In genomic region chr5:140702618-140703175, GRCm38 (mm10) we compare ENCODE assay signal across 8 mouse cellular contexts. TPM values are rescaled to one million over a fixed set of nuclear protein-coding genes. Genes with fewer than 3 reads are reported as not detected.
A peak's percentile ranks its signal among the peaks of the same experiment; 100 is the strongest.
DNase-seq lines count a peak whose midpoint lies in the region; ATAC-seq and TF ChIP-seq lines count a peak whose summit lies in the region.

No protein-coding gene starts in this region.

- H3K4me2 ChIP-seq in limb, embryonic 14.5 days (replicated peaks; ENCODE audit: low read depth, low read length, severe bottlenecking) = peak overlapping the region; percentile 64

- TF ChIP-seq POLR2A in limb, embryonic 14.5 days (IDR thresholded peaks at IDR 0.05; ENCODE audit: borderline replicate concordance, extremely low read depth, insufficient read depth, insufficient read length) = no peak
- TF ChIP-seq POLR2A in small intestine, adult 2 months (IDR thresholded peaks at IDR 0.05; ENCODE audit: low read depth, low read length) = no peak

- peak overlapping the region; percentile 84 for H3K9ac ChIP-seq in limb, embryonic 14.5 days (ENCODE audit: low read depth, low read length, severe bottlenecking)

- DNase-seq in heart, adult 18-20 months = peak; percentile 17 to 23
- DNase-seq in heart, postnatal 25 days (ENCODE audit: low spot score) = no peak
- DNase-seq in NIH3T3 (ENCODE audit: low read depth) = peak; percentile 26
- no peak for DNase-seq in heart, embryonic 10.5 days (ENCODE audit: low spot score)
- peak; percentile 12 for DNase-seq in limb, embryonic 14.5 days (ENCODE audit: low spot score)
- no peak for DNase-seq in urinary bladder, adult 18-20 months (ENCODE audit: low spot score in 2 of 2)
- no peak for DNase-seq in urinary bladder, postnatal 25 days (ENCODE audit: low spot score)

- TF ChIP-seq CTCF in small intestine, adult 2 months (IDR thresholded peaks at IDR 0.05; ENCODE audit: extremely low read depth, insufficient read length, insufficient replicate concordance, low read depth, low read length) = no peak

- intact Hi-C loops in heart, postnatal 25 days (cut with DNase I) = no loop called here

- H3K27ac ChIP-seq in heart, embryonic 10.5 days = peak overlapping the region; percentile 91
- peak overlapping the region; percentile 88 for H3K27ac ChIP-seq in limb, embryonic 14.5 days (replicated peaks; ENCODE audit: low read depth, low read length)
- no peak overlapping the region for H3K27ac ChIP-seq in small intestine, adult 2 months (ENCODE audit: insufficient read depth, low read depth, low read length)

- H3K9me3 ChIP-seq in heart, embryonic 10.5 days = no peaks in the 10 kb centered on the region
- no peaks in the 10 kb centered on the region for H3K9me3 ChIP-seq in limb, embryonic 14.5 days (ENCODE audit: control insufficient read depth, low read length)

- H3K4me3 ChIP-seq in heart, embryonic 10.5 days = peak overlapping the region; percentile 82
- H3K4me3 ChIP-seq in limb, embryonic 14.5 days (replicated peaks; ENCODE audit: low read length) = peak overlapping the region; percentile 82
- H3K4me3 ChIP-seq in small intestine, adult 2 months (ENCODE audit: low read depth, low read length) = peak overlapping the region; percentile 92

- peaks cover 21% of the 10 kb centered on the region for H3K36me3 ChIP-seq in heart, embryonic 10.5 days
- peaks cover 21% of the 10 kb centered on the region for H3K36me3 ChIP-seq in limb, embryonic 14.5 days (ENCODE audit: control insufficient read depth, insufficient read depth, low read length)
- H3K36me3 ChIP-seq in small intestine, adult 2 months (ENCODE audit: control insufficient read depth, insufficient read depth, low read length) = no peaks in the 10 kb centered on the region

- H3K4me1 ChIP-seq in heart, embryonic 10.5 days = peaks cover 44% of the 10 kb centered on the region
- H3K4me1 ChIP-seq in limb, embryonic 14.5 days (ENCODE audit: control insufficient read depth, insufficient read depth, low read length) = peaks cover 28% of the 10 kb centered on the region
- peaks cover 19% of the 10 kb centered on the region for H3K4me1 ChIP-seq in small intestine, adult 2 months (ENCODE audit: control insufficient read depth, insufficient read depth, insufficient read length, low read length)

- no peaks in the 10 kb centered on the region for H3K27me3 ChIP-seq in heart, embryonic 10.5 days (ENCODE audit: insufficient read depth, poor library complexity, severe bottlenecking)
- no peaks in the 10 kb centered on the region for H3K27me3 ChIP-seq in limb, embryonic 14.5 days (ENCODE audit: control insufficient read depth, insufficient read depth, low read length)
- no peaks in the 10 kb centered on the region for H3K27me3 ChIP-seq in small intestine, adult 2 months (ENCODE audit: control insufficient read depth, insufficient read depth, low read length)

- WGBS in heart, embryonic 10.5 days = 49% methylated on average over 19 of the region's 19 CpGs
- 61% methylated on average over 19 of the region's 19 CpGs for WGBS in limb, embryonic 14.5 days
- 82% methylated on average over 19 of the region's 19 CpGs for WGBS in small intestine, adult 2 months

- ATAC-seq in limb, embryonic 14.5 days (ENCODE audit: low FRiP score, low read depth) = no peak

RNA-seq across cellular contexts. Expression of gene Iqce, which starts 0.5 kb away (rescaled TPM):
- 1 to 10 TPM; 4.0 to 5.3 TPM for total RNA-seq in heart, adult 18-20 months (2021)
- 1 to 10 TPM; 4.5 to 7.5 TPM for total RNA-seq in heart, postnatal 25 days (2021)
- polyA plus RNA-seq in heart, embryonic 10.5 days (2016; fragmentation: Nextera tagmentation; extraction: Ambion mirVana) = 11.4 and 17.9 TPM in 2 replicates
- polyA plus RNA-seq in limb, embryonic 14.5 days (2012; rRNA removed) = 38.3 and 43.1 TPM in 2 replicates
- polyA plus RNA-seq in limb, embryonic 14.5 days (2014; fragmentation: Nextera tagmentation; extraction: Ambion mirVana) = 23.4 and 24.0 TPM in 2 replicates
- polyA plus RNA-seq in small intestine, adult 2 months (2012; rRNA removed) = 3.4 and 6.9 TPM in 2 replicates

RNA-seq across cellular contexts. Expression of gene Brat1, which starts 2.1 kb away (rescaled TPM):
- total RNA-seq in heart, adult 18-20 months (2021) = 1 to 10 TPM; 6.4 to 7.8 TPM
- total RNA-seq in heart, postnatal 25 days (2021) = 1 to 10 TPM; 7.2 to 8.4 TPM
- 18.6 and 19.1 TPM in 2 replicates for polyA plus RNA-seq in heart, embryonic 10.5 days (2016; fragmentation: Nextera tagmentation; extraction: Ambion mirVana)
- 29.6 and 38.6 TPM in 2 replicates for polyA plus RNA-seq in limb, embryonic 14.5 days (2012; rRNA removed)
- 19.9 and 22.2 TPM in 2 replicates for polyA plus RNA-seq in limb, embryonic 14.5 days (2014; fragmentation: Nextera tagmentation; extraction: Ambion mirVana)
- 8.8 and 17.8 TPM in 2 replicates for polyA plus RNA-seq in small intestine, adult 2 months (2012; rRNA removed)

RNA-seq across cellular contexts. Expression of gene Amz1, which starts 21.2 kb away (rescaled TPM):
- total RNA-seq in heart, adult 18-20 months (2021) = under 1 TPM; 0.47 to 0.75 TPM
- under 1 TPM; 0.08 to 0.44 TPM for total RNA-seq in heart, postnatal 25 days (2021)
- 0.55 and 1.2 TPM in 2 replicates for polyA plus RNA-seq in heart, embryonic 10.5 days (2016; fragmentation: Nextera tagmentation; extraction: Ambion mirVana)
- polyA plus RNA-seq in limb, embryonic 14.5 days (2012; rRNA removed) = 1.1 and 1.4 TPM in 2 replicates
- polyA plus RNA-seq in limb, embryonic 14.5 days (2014; fragmentation: Nextera tagmentation; extraction: Ambion mirVana) = 0.88 and 1.1 TPM in 2 replicates
- polyA plus RNA-seq in small intestine, adult 2 months (2012; rRNA removed) = 2.0 and 3.8 TPM in 2 replicates

RNA-seq across cellular contexts. Expression of gene Ttyh3, which starts 53.9 kb away (rescaled TPM):
- total RNA-seq in heart, adult 18-20 months (2021) = 1 to 10 TPM; 7.6 to 7.7 TPM
- 10 to 100 TPM; 15.6 to 18.6 TPM for total RNA-seq in heart, postnatal 25 days (2021)
- polyA plus RNA-seq in heart, embryonic 10.5 days (2016; fragmentation: Nextera tagmentation; extraction: Ambion mirVana) = 23.5 and 32.9 TPM in 2 replicates
- 118 and 180 TPM in 2 replicates for polyA plus RNA-seq in limb, embryonic 14.5 days (2012; rRNA removed)
- polyA plus RNA-seq in limb, embryonic 14.5 days (2014; fragmentation: Nextera tagmentation; extraction: Ambion mirVana) = 57.5 and 66.3 TPM in 2 replicates
- polyA plus RNA-seq in small intestine, adult 2 months (2012; rRNA removed) = 35.3 and 72.5 TPM in 2 replicates

Comparison
In these comparisons a context has a peak if more than half of its experiments do, and no peak if none do; other contexts are left out.
1. DNase-seq: peak in heart, adult 18-20 months (2 of 2), NIH3T3 (single experiment) and limb, embryonic 14.5 days (single experiment); none in heart, postnatal 25 days (single experiment), heart, embryonic 10.5 days (single experiment), urinary bladder, adult 18-20 months (0 of 2) and urinary bladder, postnatal 25 days (single experiment).
2. Peak in every context shown above with its lines, with median percentiles within 50 percentile points of each other: H3K4me3 ChIP-seq.